ENCODE assay signal across 9 mouse cellular contexts in the genomic region with DNA sequence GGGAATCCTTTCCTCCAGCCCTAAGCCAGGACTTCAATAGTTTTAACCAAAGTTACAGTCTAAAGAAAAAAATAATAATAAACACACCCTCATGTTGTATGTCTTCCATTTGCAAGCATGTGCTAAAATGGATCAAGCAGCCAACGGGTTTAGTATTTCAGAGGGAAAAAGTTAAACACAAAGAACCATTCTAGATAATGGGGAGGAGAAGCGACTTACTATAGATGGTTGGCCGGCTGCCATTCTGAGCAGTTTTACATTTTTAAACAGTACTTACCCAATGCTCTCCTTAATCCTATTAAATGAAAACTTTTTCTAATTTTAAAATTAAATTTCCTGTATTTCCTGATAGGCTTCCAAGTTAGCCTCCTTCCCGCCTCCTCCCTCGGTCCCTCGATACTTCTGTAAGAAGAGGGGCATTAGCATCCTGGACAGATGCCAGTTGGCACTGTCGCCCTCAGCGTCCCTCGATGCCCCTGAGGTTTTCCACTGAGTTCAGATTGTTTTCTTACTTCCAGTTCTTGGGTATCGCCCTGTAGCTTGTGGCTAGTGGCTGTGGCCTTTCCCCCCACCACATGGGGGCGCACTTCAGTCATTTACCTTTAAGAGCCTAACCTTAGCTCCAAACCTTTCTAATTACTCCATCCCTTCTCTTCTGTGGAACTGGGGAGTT.
DNase-seq lines count a peak whose midpoint lies in the region; ATAC-seq and TF ChIP-seq lines count a peak whose summit lies in the region.
"Had no signal": no experiment of that assay in that cellular context is flagged by ENCODE, and none has a peak within 500 bp of the region (broad histone marks: within the 10 kb centered on the region; RNA-seq: fewer than 3 reads in every experiment).

No protein-coding gene starts in this region.

- TF ChIP-seq CTCF in cortical plate, adult 2 months (IDR thresholded peaks at IDR 0.05; ENCODE audit: extremely low read depth, insufficient read depth, low read length) = peak; percentile 35; the same call in 1 of the 2 replicates
- TF ChIP-seq CTCF in lung, embryonic 14.5 days (IDR thresholded peaks at IDR 0.05; ENCODE audit: low read depth) = peak; percentile 65
- TF ChIP-seq CTCF in stomach, postnatal 0 days (IDR thresholded peaks at IDR 0.05; ENCODE audit: low read depth) = peak; percentile 69

- no peak overlapping the region for H3K9ac ChIP-seq in heart, embryonic 11.5 days (ENCODE audit: low read depth, low read length)
- no peak overlapping the region for H3K9ac ChIP-seq in lung, embryonic 14.5 days
- no peak overlapping the region for H3K9ac ChIP-seq in stomach, postnatal 0 days (ENCODE audit: low read length)
- H3K9ac ChIP-seq: liver, embryonic 13.5 days had no signal

- H3K27me3 ChIP-seq in heart, embryonic 11.5 days (ENCODE audit: control insufficient read depth, insufficient read depth, low read length) = no peaks in the 10 kb centered on the region
- no peaks in the 10 kb centered on the region for H3K27me3 ChIP-seq in lung, embryonic 14.5 days (ENCODE audit: insufficient read depth, low read length)
- H3K27me3 ChIP-seq in stomach, postnatal 0 days (ENCODE audit: control insufficient read depth, insufficient read depth, low read length) = no peaks in the 10 kb centered on the region
- H3K27me3 ChIP-seq: liver, embryonic 13.5 days had no signal

- TF ChIP-seq POLR2A in cortical plate, adult 2 months (IDR thresholded peaks at IDR 0.05; ENCODE audit: extremely low read depth, insufficient read depth, low read length) = no peak

- H3K9me3 ChIP-seq in heart, embryonic 11.5 days (replicated peaks; ENCODE audit: control insufficient read depth, low read length) = no peaks in the 10 kb centered on the region
- no peaks in the 10 kb centered on the region for H3K9me3 ChIP-seq in lung, embryonic 14.5 days (ENCODE audit: low read depth, low read length)
- no peaks in the 10 kb centered on the region for H3K9me3 ChIP-seq in stomach, postnatal 0 days (ENCODE audit: control insufficient read depth, low read length)
- H3K9me3 ChIP-seq: liver, embryonic 13.5 days had no signal

- no peak overlapping the region for H3K27ac ChIP-seq in heart, embryonic 11.5 days (ENCODE audit: low read depth, low read length)
- H3K27ac ChIP-seq in cortical plate, adult 2 months (ENCODE audit: insufficient read depth, low read length) = no peak overlapping the region
- peak overlapping the region; percentile 36; the same call in 1 of the 2 replicates for H3K27ac ChIP-seq in lung, embryonic 14.5 days (ENCODE audit: low read depth)
- no peak overlapping the region for H3K27ac ChIP-seq in stomach, postnatal 0 days (replicated peaks)
- H3K27ac ChIP-seq: liver, embryonic 13.5 days had no signal

- 68% methylated on average over 11 of the region's 11 CpGs for WGBS in heart, embryonic 11.5 days (ENCODE audit: insufficient replicate concordance)
- 42% methylated on average over 11 of the region's 11 CpGs for WGBS in lung, embryonic 14.5 days
- 33% methylated on average over 11 of the region's 11 CpGs for WGBS in stomach, postnatal 0 days

- no peak overlapping the region for H3K4me2 ChIP-seq in heart, embryonic 11.5 days
- 0 out of 2 replicates have a peak overlapping the region, but pooled peaks have one; percentile 10 for H3K4me2 ChIP-seq in lung, embryonic 14.5 days
- H3K4me2 ChIP-seq in stomach, postnatal 0 days (replicated peaks; ENCODE audit: low read depth) = no peak overlapping the region; the same call in 1 of the 2 replicates
- H3K4me2 ChIP-seq: liver, embryonic 13.5 days had no signal

- ATAC-seq in heart, embryonic 11.5 days (replicated peaks; ENCODE audit: insufficient number of reproducible peaks, low FRiP score, low TSS enrichment) = no peak
- peak; percentile 44; the same call in 1 of the 2 replicates for ATAC-seq in lung, embryonic 14.5 days (ENCODE audit: insufficient read depth)
- ATAC-seq in stomach, postnatal 0 days (ENCODE audit: low FRiP score, low TSS enrichment) = 0 out of 2 replicates have a peak, but pooled peaks have one; percentile 21

- no peak overlapping the region for H3K4me3 ChIP-seq in heart, embryonic 11.5 days (ENCODE audit: low read depth, low read length)
- no peak overlapping the region for H3K4me3 ChIP-seq in cortical plate, adult 2 months (ENCODE audit: insufficient read depth, low read length)
- no peak overlapping the region for H3K4me3 ChIP-seq in lung, embryonic 14.5 days (ENCODE audit: low read depth, low read length)
- H3K4me3 ChIP-seq in stomach, postnatal 0 days (ENCODE audit: low read depth, low read length) = no peak overlapping the region
- H3K4me3 ChIP-seq: liver, embryonic 13.5 days had no signal

- TF ChIP-seq EP300 in stomach, postnatal 0 days (optimal IDR thresholded peaks at IDR 0.05) = no peak

- DNase-seq in heart, adult 11 months = peak; percentile 82
- DNase-seq in 3T3-L1 (ENCODE audit: low read depth, low spot score) = peak; percentile 64
- peak; percentile 61 to 87 for DNase-seq in adrenal gland, adult (ENCODE audit: inconsistent age in 2 of 2, low spot score in 1 of 2)
- DNase-seq in kidney, adult 8-10 months = peak; percentile 4 to 48
- DNase-seq in lung, embryonic 14.5 days = peak; percentile 77
- peak; percentile 40 for DNase-seq in stomach, postnatal 0 days (ENCODE audit: low spot score)
- DNase-seq: liver, embryonic 13.5 days had no signal

- no peaks in the 10 kb centered on the region for H3K4me1 ChIP-seq in heart, embryonic 11.5 days (ENCODE audit: control insufficient read depth, insufficient read depth, low read length)
- no peaks in the 10 kb centered on the region for H3K4me1 ChIP-seq in cortical plate, adult 2 months (ENCODE audit: control insufficient read depth, insufficient read depth, low read length)
- H3K4me1 ChIP-seq in lung, embryonic 14.5 days (ENCODE audit: insufficient read depth) = no peaks in the 10 kb centered on the region
- no peaks in the 10 kb centered on the region for H3K4me1 ChIP-seq in stomach, postnatal 0 days (replicated peaks; ENCODE audit: control insufficient read depth, insufficient read depth)
- H3K4me1 ChIP-seq: liver, embryonic 13.5 days had no signal

- no peaks in the 10 kb centered on the region for H3K36me3 ChIP-seq in heart, embryonic 11.5 days (ENCODE audit: control insufficient read depth, insufficient read depth, low read length)
- no peaks in the 10 kb centered on the region for H3K36me3 ChIP-seq in lung, embryonic 14.5 days (ENCODE audit: insufficient read depth)
- H3K36me3 ChIP-seq in stomach, postnatal 0 days (ENCODE audit: control insufficient read depth, insufficient read depth, low read length) = no peaks in the 10 kb centered on the region
- H3K36me3 ChIP-seq: liver, embryonic 13.5 days had no signal

Comparison
In these comparisons a context has a peak if more than half of its experiments do, and no peak if none do; other contexts are left out.
1. DNase-seq: peak in every context shown above with its lines; median percentile 82 in heart, adult 11 months; 77 in lung, embryonic 14.5 days; 74 in adrenal gland, adult; 64 in 3T3-L1; 40 in stomach, postnatal 0 days; 26 in kidney, adult 8-10 months.